Mouse (Mus musculus) stomach, embryonic 15.5 days (tissue): Measurements from ENCODE around the gene S100a1. TPM values are rescaled to one million over a fixed set of nuclear protein-coding genes. Genes with fewer than 3 reads are reported as not detected.

Experiments used
- ATAC-seq: fragments of 200-750 bp; cut with Nextera tagmentation; 2 replicates; pipeline ENCODE4 v1.8.0; 2017; ENCODE audit warnings: low read depth, moderate number of reproducible peaks, moderate TSS enrichment; ENCODE audit not compliant: insufficient read depth, low FRiP score
- H3K27ac ChIP-seq: fragments of 300-500 bp; sonication (generic); 2 replicates; pipeline ENCODE4 v1.5.1; 2015; ENCODE audit warnings: mild to moderate bottlenecking, inconsistent platforms
- H3K27me3 ChIP-seq: fragments of 300-500 bp; sonication (generic); replicated peaks from 2 replicates; pipeline ENCODE4 v1.6.1; 2015; ENCODE audit warnings: inconsistent platforms
- H3K36me3 ChIP-seq: fragments of 300-500 bp; sonication (generic); 2 replicates; pipeline ENCODE4 v1.6.1; 2015; ENCODE audit warnings: inconsistent platforms
- H3K4me1 ChIP-seq: fragments of 300-500 bp; sonication (generic); 2 replicates; pipeline ENCODE4 v1.6.1; 2015; ENCODE audit warnings: inconsistent platforms
- H3K4me2 ChIP-seq: fragments of 300-500 bp; sonication (generic); 2 replicates; pipeline ENCODE4 v1.6.1; 2015; ENCODE audit warnings: mild to moderate bottlenecking, inconsistent platforms
- H3K4me3 ChIP-seq: fragments of 300-500 bp; sonication (generic); replicated peaks from 2 replicates; pipeline ENCODE4 v1.5.1; 2015; ENCODE audit warnings: inconsistent platforms
- H3K9ac ChIP-seq: fragments of 300-500 bp; sonication (generic); 2 replicates; pipeline ENCODE4 v1.6.1; 2015; ENCODE audit warnings: inconsistent platforms
- H3K9me3 ChIP-seq: fragments of 300-500 bp; sonication (generic); 2 replicates; pipeline ENCODE4 v1.6.1; 2016; ENCODE audit warnings: inconsistent platforms
- WGBS: fragments of 180-500 bp; shearing (Covaris S2); methylation state at CpG from one replicate; pipeline ENCODE4 v1.1.7; 2015; 5-methylcytosine and 5-hydroxymethylcytosine counted together
- polyA plus RNA-seq: library from polyadenylated mRNA; unstranded; fragments of >200 nt; fragmentation: Nextera tagmentation; extraction: Ambion mirVana; gene quantifications from 2 replicates; pipeline ENCODE4 v1.2.1, GENCODE M21; 2015

S100a1 gene
- polyA plus RNA-seq, 1 experiment from 2014 or later: 75.9 TPM

GRCm38 (mm10) chr3:90461935-90462334, 52.3 kb downstream of the S100a1 start:
- no peaks in the 10 kb centered on the region for H3K36me3 ChIP-seq
- WGBS: 85% methylated on average over 3 of the region's 3 CpGs
- H3K4me3 ChIP-seq: no peak overlapping the region
- ATAC-seq: no peak
- no peak overlapping the region for H3K27ac ChIP-seq
- peaks cover 25% of the 10 kb centered on the region for H3K27me3 ChIP-seq
- H3K4me2 ChIP-seq: no peak overlapping the region
- H3K9ac ChIP-seq: no peak overlapping the region
- H3K9me3 ChIP-seq: no peaks in the 10 kb centered on the region
- peaks cover 7% of the 10 kb centered on the region; the same call in 1 of the 2 replicates for H3K4me1 ChIP-seq

Other genes with a start within 250 kb of the S100a1 start
- 4.0 and 4.2 TPM in 2 replicates for gene Dennd4b, start 249.2 kb downstream of the S100a1 start, polyA plus RNA-seq
- gene Gatad2b, start 221.2 kb downstream of the S100a1 start, polyA plus RNA-seq: 10.5 and 10.8 TPM in 2 replicates
- 14.5 and 16.1 TPM in 2 replicates for gene Slc27a3, start 124.5 kb downstream of the S100a1 start, polyA plus RNA-seq
- 27.0 and 29.2 TPM in 2 replicates for gene Ints3, start 80.8 kb downstream of the S100a1 start, polyA plus RNA-seq
- 5.3 and 5.7 TPM in 2 replicates for gene Npr1, start 48.5 kb downstream of the S100a1 start, polyA plus RNA-seq
- gene Ilf2, start 38.3 kb downstream of the S100a1 start, polyA plus RNA-seq: 151 and 168 TPM in 2 replicates
- 71.6 and 78.5 TPM in 2 replicates for gene Snapin, start 23.4 kb downstream of the S100a1 start, polyA plus RNA-seq
- gene Chtop, start 4.9 kb downstream of the S100a1 start, polyA plus RNA-seq: 126 and 134 TPM in 2 replicates
- gene S100a13, start within 50 bp of the S100a1 start, polyA plus RNA-seq: 34.7 and 39.0 TPM in 2 replicates
- gene S100a14, start 12.5 kb upstream of the S100a1 start, polyA plus RNA-seq: 43.9 and 74.6 TPM in 2 replicates
- gene S100a16, start 22.9 kb upstream of the S100a1 start, polyA plus RNA-seq: 225 and 274 TPM in 2 replicates
- gene S100a3, start 46.2 kb upstream of the S100a1 start, polyA plus RNA-seq: 0.77 and 1.2 TPM in 2 replicates
- gene S100a2, start 75.9 kb upstream of the S100a1 start, polyA plus RNA-seq: not detected in 2 replicates
- not detected in 2 replicates for gene Gm42674, start 87.5 kb upstream of the S100a1 start, polyA plus RNA-seq
- gene S100a4, start 89.4 kb upstream of the S100a1 start, polyA plus RNA-seq: 13.0 and 13.6 TPM in 2 replicates
- gene S100a5, start 94.1 kb upstream of the S100a1 start, polyA plus RNA-seq: 4.5 and 6.5 TPM in 2 replicates
- gene S100a6, start 98.5 kb upstream of the S100a1 start, polyA plus RNA-seq: 503 and 642 TPM in 2 replicates
- gene S100a7a, start 139.6 kb upstream of the S100a1 start, polyA plus RNA-seq: 0.61 and 2.8 TPM in 2 replicates
- 295 and 384 TPM in 2 replicates for gene S100a8, start 154.6 kb upstream of the S100a1 start, polyA plus RNA-seq
- 183 and 235 TPM in 2 replicates for gene S100a9, start 181.3 kb upstream of the S100a1 start, polyA plus RNA-seq
- 0.09 TPM in 1 of 2 replicates, not detected in the other for gene Pglyrp4, start 212.5 kb upstream of the S100a1 start, polyA plus RNA-seq